13 mouse cellular contexts compared by ENCODE assay signal in the genomic region with DNA sequence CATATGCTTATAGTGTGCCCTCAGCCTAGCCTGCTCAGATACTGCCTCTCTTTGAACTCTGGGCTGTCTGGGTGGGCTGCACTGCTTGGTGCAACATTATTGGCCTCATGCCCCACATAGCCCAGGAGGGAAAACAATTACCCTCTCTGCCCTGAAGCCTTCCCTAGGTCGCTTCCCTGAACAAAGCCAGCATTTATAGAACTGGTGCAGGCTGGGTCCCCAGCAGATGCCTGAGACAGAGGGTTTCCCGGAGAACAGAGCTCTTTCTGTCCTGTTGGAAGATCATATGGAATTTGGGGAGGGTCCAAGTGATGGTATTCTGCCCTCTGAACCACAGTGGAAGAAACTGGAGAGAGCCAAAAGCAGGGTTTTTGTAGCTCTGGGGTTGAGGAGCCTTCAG.
DNase-seq lines count a peak whose midpoint lies in the region; ATAC-seq lines count a peak whose summit lies in the region.
"Had no signal": no experiment of that assay in that cellular context is flagged by ENCODE, and none has a peak within 500 bp of the region (broad histone marks: within the 10 kb centered on the region; RNA-seq: fewer than 3 reads in every experiment).

No protein-coding gene starts in this region.

- 51% methylated on average over 2 of the region's 2 CpGs for WGBS in midbrain, embryonic 10.5 days
- 38% methylated on average over 2 of the region's 2 CpGs for WGBS in midbrain, embryonic 13.5 days
- 28% methylated on average over 2 of the region's 2 CpGs for WGBS in embryonic facial prominence, embryonic 13.5 days
- 31% methylated on average over 2 of the region's 2 CpGs for WGBS in limb, embryonic 15.5 days

- no peak for DNase-seq in midbrain, embryonic 10.5 days (ENCODE audit: low spot score)
- peak; percentile 55 for DNase-seq in embryo, embryonic 10.5 days (ENCODE audit: low spot score)
- no peak for DNase-seq in urinary bladder, postnatal 25 days (ENCODE audit: low spot score)
- DNase-seq in adrenal gland, postnatal 36 days: no peak
- DNase-seq: cerebellum, adult 9-11 months; gastrocnemius, adult 2 months; lung, postnatal 10 days; right cerebral cortex, postnatal 14 days had no signal

- H3K27me3 ChIP-seq in midbrain, embryonic 10.5 days (ENCODE audit: low read depth, poor library complexity, severe bottlenecking): no peaks in the 10 kb centered on the region
- H3K27me3 ChIP-seq in midbrain, embryonic 13.5 days: no peaks in the 10 kb centered on the region
- H3K27me3 ChIP-seq in embryonic facial prominence, embryonic 13.5 days: no peaks in the 10 kb centered on the region
- H3K27me3 ChIP-seq in limb, embryonic 15.5 days: no peaks in the 10 kb centered on the region

- H3K9ac ChIP-seq in midbrain, embryonic 13.5 days (replicated peaks): no peak overlapping the region
- no peak overlapping the region for H3K9ac ChIP-seq in embryonic facial prominence, embryonic 13.5 days
- H3K9ac ChIP-seq in limb, embryonic 15.5 days: no peak overlapping the region

- peaks cover 14% of the 10 kb centered on the region for H3K9me3 ChIP-seq in midbrain, embryonic 10.5 days (replicated peaks)
- peaks cover 8% of the 10 kb centered on the region for H3K9me3 ChIP-seq in midbrain, embryonic 13.5 days
- peaks cover 11% of the 10 kb centered on the region; the same call in 1 of the 2 replicates for H3K9me3 ChIP-seq in embryonic facial prominence, embryonic 13.5 days
- H3K9me3 ChIP-seq in limb, embryonic 15.5 days: no peaks in the 10 kb centered on the region

- H3K27ac ChIP-seq in midbrain, embryonic 10.5 days (replicated peaks): peak overlapping the region; percentile 46
- no peak overlapping the region for H3K27ac ChIP-seq in midbrain, embryonic 13.5 days
- peak overlapping the region; percentile 73 for H3K27ac ChIP-seq in embryonic facial prominence, embryonic 13.5 days
- peak overlapping the region; percentile 74 for H3K27ac ChIP-seq in limb, embryonic 15.5 days
- H3K27ac ChIP-seq: kidney, postnatal 0 days had no signal

- peaks cover 33% of the 10 kb centered on the region for H3K4me1 ChIP-seq in midbrain, embryonic 10.5 days
- H3K4me1 ChIP-seq in midbrain, embryonic 13.5 days (replicated peaks): peaks cover 15% of the 10 kb centered on the region
- H3K4me1 ChIP-seq in embryonic facial prominence, embryonic 13.5 days: peaks cover 40% of the 10 kb centered on the region
- peaks cover 34% of the 10 kb centered on the region for H3K4me1 ChIP-seq in limb, embryonic 15.5 days

- ATAC-seq in midbrain, embryonic 13.5 days: no peak
- no peak for ATAC-seq in embryonic facial prominence, embryonic 13.5 days (ENCODE audit: insufficient number of reproducible peaks, insufficient read depth, low FRiP score, low TSS enrichment, low read depth)
- ATAC-seq in limb, embryonic 15.5 days (ENCODE audit: insufficient number of reproducible peaks, low FRiP score, low TSS enrichment, low read depth): no peak
- ATAC-seq: CD4-positive, CD25-positive, alpha-beta regulatory T cell, adult 4 months had no signal

- H3K36me3 ChIP-seq in midbrain, embryonic 10.5 days: no peaks in the 10 kb centered on the region
- no peaks in the 10 kb centered on the region for H3K36me3 ChIP-seq in midbrain, embryonic 13.5 days
- no peaks in the 10 kb centered on the region for H3K36me3 ChIP-seq in embryonic facial prominence, embryonic 13.5 days
- H3K36me3 ChIP-seq in limb, embryonic 15.5 days: no peaks in the 10 kb centered on the region

- H3K4me3 ChIP-seq in midbrain, embryonic 10.5 days: no peak overlapping the region
- H3K4me3 ChIP-seq in midbrain, embryonic 13.5 days (replicated peaks): no peak overlapping the region
- no peak overlapping the region for H3K4me3 ChIP-seq in embryonic facial prominence, embryonic 13.5 days
- H3K4me3 ChIP-seq in limb, embryonic 15.5 days: no peak overlapping the region
- H3K4me3 ChIP-seq: gastrocnemius, adult 2 months had no signal

- H3K4me2 ChIP-seq in midbrain, embryonic 13.5 days (replicated peaks): no peak overlapping the region
- no peak overlapping the region for H3K4me2 ChIP-seq in embryonic facial prominence, embryonic 13.5 days
- H3K4me2 ChIP-seq in limb, embryonic 15.5 days: no peak overlapping the region
